13 mouse cellular contexts compared by ENCODE assay signal in genomic region chr15:85569167-85569797, GRCm38 (mm10). TPM values are rescaled to one million over a fixed set of nuclear protein-coding genes. Genes with fewer than 3 reads are reported as not detected.
DNase-seq lines count a peak whose midpoint lies in the region; ATAC-seq lines count a peak whose summit lies in the region.
"Had no signal": no experiment of that assay in that cellular context is flagged by ENCODE, and none has a peak within 500 bp of the region (broad histone marks: within the 10 kb centered on the region; RNA-seq: fewer than 3 reads in every experiment).

No protein-coding gene starts in this region.

- WGBS in hindbrain, embryonic 16.5 days, result 50% methylated on average over 2 of the region's 2 CpGs

- H3K27ac ChIP-seq in hindbrain, embryonic 16.5 days (ENCODE audit: low read depth, low read length), result no peak overlapping the region; the same call in 1 of the 2 replicates
- H3K27ac ChIP-seq: embryonic facial prominence, embryonic 10.5 days had no signal

- peak; percentile 21; the same call in 1 of the 2 replicates for ATAC-seq in hindbrain, embryonic 16.5 days

- H3K9ac ChIP-seq in hindbrain, embryonic 16.5 days (ENCODE audit: low read depth, low read length), result no peak overlapping the region

- H3K27me3 ChIP-seq in hindbrain, embryonic 16.5 days (replicated peaks; ENCODE audit: control insufficient read depth, insufficient read depth, low read length), result no peaks in the 10 kb centered on the region

- peak; percentile 49 for DNase-seq in layer of hippocampus, adult 11-12 months (ENCODE audit: low spot score)
- no peak for DNase-seq in layer of hippocampus, adult 9-10 months (ENCODE audit: low spot score)
- peak; percentile 42 for DNase-seq in right cerebral cortex, postnatal 4 days
- no peak for DNase-seq in right cerebral cortex, adult 18-20 months
- DNase-seq in spleen, postnatal 14 days (ENCODE audit: low spot score in 2 of 2), result no peak
- no peak for DNase-seq in Muller cell, postnatal 12 days (ENCODE audit: inconsistent ontology term)
- no peak for DNase-seq in gastrocnemius, postnatal 4 days (ENCODE audit: low spot score in 2 of 2)
- DNase-seq: liver; thymus, postnatal 25 days had no signal

- H3K4me2 ChIP-seq in hindbrain, embryonic 16.5 days (ENCODE audit: low read length), result no peak overlapping the region

- no peaks in the 10 kb centered on the region for H3K36me3 ChIP-seq in hindbrain, embryonic 16.5 days (ENCODE audit: control insufficient read depth, insufficient read depth, low read length)
- H3K36me3 ChIP-seq: embryonic facial prominence, embryonic 10.5 days had no signal

- H3K4me3 ChIP-seq in hindbrain, embryonic 16.5 days (ENCODE audit: low read length), result no peak overlapping the region
- H3K4me3 ChIP-seq: embryonic facial prominence, embryonic 10.5 days had no signal

- no peaks in the 10 kb centered on the region for H3K9me3 ChIP-seq in hindbrain, embryonic 16.5 days (ENCODE audit: control insufficient read depth, low read length)
- H3K9me3 ChIP-seq: embryonic facial prominence, embryonic 10.5 days had no signal

- peaks cover 17% of the 10 kb centered on the region for H3K4me1 ChIP-seq in hindbrain, embryonic 16.5 days (ENCODE audit: control insufficient read depth, insufficient read depth, low read depth, low read length)

RNA-seq across cellular contexts. Expression of gene Wnt7b, which starts 13.0 kb away (rescaled TPM):
- polyA plus RNA-seq in hindbrain, embryonic 16.5 days (2015; fragmentation: Nextera tagmentation; extraction: Ambion mirVana), result 26.4 and 35.4 TPM in 2 replicates
- total RNA-seq in gastrocnemius, postnatal 4 days (2021), result under 1 TPM in 1 of 2 experiments, not detected in 1; 0.10 TPM
- total RNA-seq: MEL had no signal
- polyA plus RNA-seq: small intestine, adult 2 months had no signal

Comparison
In these comparisons a context has a peak if more than half of its experiments do, and no peak if none do; other contexts are left out.
1. DNase-seq: peak in layer of hippocampus, adult 11-12 months (single experiment) and right cerebral cortex, postnatal 4 days (single experiment); none in layer of hippocampus, adult 9-10 months (single experiment), right cerebral cortex, adult 18-20 months (single experiment), spleen, postnatal 14 days (0 of 2), Muller cell, postnatal 12 days (single experiment) and gastrocnemius, postnatal 4 days (0 of 2).